Mouse (Mus musculus) forebrain, embryonic 12.5 days (tissue): ENCODE results near the gene Rap1gds1. TPM values are rescaled to one million over a fixed set of nuclear protein-coding genes. Genes with fewer than 3 reads are reported as not detected.

Source experiments
- ATAC-seq: fragments of 200-750 bp; cut with Nextera tagmentation; 2 replicates; pipeline ENCODE4 v1.8.0; 2017; ENCODE audit warnings: moderate TSS enrichment; ENCODE audit not compliant: low FRiP score
- H3K27ac ChIP-seq: fragments of 300-500 bp; sonication (generic); 2 replicates; pipeline ENCODE4 v1.5.1; 2016; ENCODE audit warnings: mild to moderate bottlenecking
- H3K27me3 ChIP-seq: fragments of 300-500 bp; sonication (generic); 2 replicates; pipeline ENCODE4 v1.6.1; 2016; ENCODE audit warnings: mild to moderate bottlenecking
- H3K36me3 ChIP-seq: fragments of 300-500 bp; sonication (generic); replicated peaks from 2 replicates; pipeline ENCODE4 v1.6.1; 2016; ENCODE audit warnings: mild to moderate bottlenecking
- H3K4me1 ChIP-seq: fragments of 300-500 bp; sonication (generic); 2 replicates; pipeline ENCODE4 v1.6.1; 2016
- H3K4me2 ChIP-seq: fragments of 300-500 bp; sonication (generic); 2 replicates; pipeline ENCODE4 v1.6.1; 2016; ENCODE audit warnings: mild to moderate bottlenecking, moderate library complexity
- H3K4me3 ChIP-seq: fragments of 300-500 bp; sonication (generic); replicated peaks from 2 replicates; pipeline ENCODE4 v1.5.1; 2016; ENCODE audit warnings: mild to moderate bottlenecking
- H3K9ac ChIP-seq: fragments of 300-500 bp; sonication (generic); 2 replicates; pipeline ENCODE4 v1.6.1; 2016; ENCODE audit warnings: mild to moderate bottlenecking
- H3K9me3 ChIP-seq: fragments of 300-500 bp; sonication (generic); 2 replicates; pipeline ENCODE4 v1.6.1; 2016
- WGBS: fragments of 180-500 bp; shearing (Covaris S2); methylation state at CpG from one replicate; pipeline ENCODE4 v1.1.7; 2016; 5-methylcytosine and 5-hydroxymethylcytosine counted together
- polyA plus RNA-seq: library from polyadenylated mRNA; unstranded; fragments of >200 nt; fragmentation: Nextera tagmentation; extraction: Ambion mirVana; gene quantifications from 2 replicates; pipeline ENCODE4 v1.2.1, GENCODE M21; 2016

Gene Rap1gds1
- polyA plus RNA-seq, 1 experiment from 2014 or later: 59.1 TPM

- 96% methylated on average over 7 of the region's 7 CpGs for WGBS
- H3K27me3 ChIP-seq: no peaks in the 10 kb centered on the region
- no peak overlapping the region for H3K9ac ChIP-seq
- no peak for ATAC-seq
- no peak overlapping the region for H3K4me3 ChIP-seq
- H3K4me1 ChIP-seq: no peaks in the 10 kb centered on the region
- peaks cover 6% of the 10 kb centered on the region for H3K9me3 ChIP-seq
- no peak overlapping the region for H3K4me2 ChIP-seq
- no peaks in the 10 kb centered on the region for H3K36me3 ChIP-seq
- no peak overlapping the region for H3K27ac ChIP-seq
Measured at GRCm38 (mm10) chr3:138989141-138989540, 85.9 kb downstream of the Rap1gds1 start.

GRCm38 (mm10) chr3:138988004-138988403 lies 87.0 kb downstream of the Rap1gds1 start:
- ATAC-seq: no peak

GRCm38 (mm10) chr3:138982249-138982648 lies 92.8 kb downstream of the Rap1gds1 start:
- no peaks in the 10 kb centered on the region for H3K36me3 ChIP-seq
- no peaks in the 10 kb centered on the region for H3K27me3 ChIP-seq
- peaks cover 2% of the 10 kb centered on the region for H3K9me3 ChIP-seq
- no peak overlapping the region for H3K4me2 ChIP-seq
- no peak overlapping the region for H3K4me3 ChIP-seq
- no peak overlapping the region for H3K9ac ChIP-seq
- 93% methylated on average over 6 of the region's 6 CpGs for WGBS
- H3K27ac ChIP-seq: no peak overlapping the region
- H3K4me1 ChIP-seq: no peaks in the 10 kb centered on the region
- no peak for ATAC-seq

More at GRCm38 (mm10) chr3:138988004-138988403, 87.0 kb downstream of the Rap1gds1 start:
- Histone ChIP-seq H3K9ac (no peak overlapping the region), H3K4me3 (no peak overlapping the region), H3K27me3 (no peaks in the 10 kb centered on the region), H3K4me2 (no peak overlapping the region), H3K36me3 (no peaks in the 10 kb centered on the region), H3K9me3 (peaks cover 6% of the 10 kb centered on the region), H3K27ac (no peak overlapping the region), H3K4me1 (no peaks in the 10 kb centered on the region)
- 94% methylated on average over 5 of the region's 5 CpGs for WGBS

- peaks cover 8% of the 10 kb centered on the region for H3K36me3 ChIP-seq
- no peaks in the 10 kb centered on the region for H3K9me3 ChIP-seq
- no peak overlapping the region for H3K9ac ChIP-seq
- H3K4me1 ChIP-seq: no peaks in the 10 kb centered on the region
- WGBS: 92% methylated on average over 1 of the region's 1 CpGs
- no peak overlapping the region for H3K4me3 ChIP-seq
- H3K27ac ChIP-seq: no peak overlapping the region
- ATAC-seq: no peak
- no peak overlapping the region for H3K4me2 ChIP-seq
- H3K27me3 ChIP-seq: no peaks in the 10 kb centered on the region
Measured at GRCm38 (mm10) chr3:138977413-138977812, 97.6 kb downstream of the Rap1gds1 start.

- Histone ChIP-seq H3K27me3 (no peaks in the 10 kb centered on the region), H3K4me1 (no peaks in the 10 kb centered on the region; the same call in 1 of the 2 replicates), H3K4me2 (no peak overlapping the region), H3K27ac (no peak overlapping the region), H3K36me3 (peaks cover 6% of the 10 kb centered on the region), H3K9ac (no peak overlapping the region), H3K4me3 (no peak overlapping the region), H3K9me3 (no peaks in the 10 kb centered on the region)
- WGBS: 90% methylated on average over 9 of the region's 9 CpGs
- no peak for ATAC-seq
Measured at GRCm38 (mm10) chr3:138967627-138968026, 107.4 kb downstream of the Rap1gds1 start.

GRCm38 (mm10) chr3:138958527-138958926 lies 116.5 kb downstream of the Rap1gds1 start:
- Histone ChIP-seq H3K27ac (no peak overlapping the region), H3K36me3 (peaks cover 36% of the 10 kb centered on the region), H3K9me3 (no peaks in the 10 kb centered on the region), H3K4me3 (no peak overlapping the region), H3K4me1 (no peaks in the 10 kb centered on the region), H3K9ac (no peak overlapping the region), H3K27me3 (no peaks in the 10 kb centered on the region), H3K4me2 (no peak overlapping the region)
- 92% methylated on average over 8 of the region's 8 CpGs for WGBS
- no peak for ATAC-seq

GRCm38 (mm10) chr3:138955220-138955619 lies 119.8 kb downstream of the Rap1gds1 start:
- H3K36me3 ChIP-seq: peaks cover 42% of the 10 kb centered on the region
- no peaks in the 10 kb centered on the region for H3K27me3 ChIP-seq
- no peak overlapping the region for H3K4me3 ChIP-seq
- H3K9ac ChIP-seq: no peak overlapping the region
- H3K4me2 ChIP-seq: no peak overlapping the region
- no peaks in the 10 kb centered on the region for H3K4me1 ChIP-seq
- H3K27ac ChIP-seq: no peak overlapping the region
- ATAC-seq: no peak
- WGBS: 93% methylated on average over 7 of the region's 7 CpGs
- no peaks in the 10 kb centered on the region for H3K9me3 ChIP-seq

- H3K4me1 ChIP-seq: no peaks in the 10 kb centered on the region
- no peaks in the 10 kb centered on the region for H3K9me3 ChIP-seq
- H3K27ac ChIP-seq: no peak overlapping the region
- 94% methylated on average over 9 of the region's 9 CpGs for WGBS
- H3K4me2 ChIP-seq: no peak overlapping the region
- no peak overlapping the region for H3K4me3 ChIP-seq
- no peak overlapping the region for H3K9ac ChIP-seq
- peaks cover 37% of the 10 kb centered on the region for H3K36me3 ChIP-seq
- no peak for ATAC-seq
- no peaks in the 10 kb centered on the region for H3K27me3 ChIP-seq
Measured at GRCm38 (mm10) chr3:138949081-138949480, 125.9 kb downstream of the Rap1gds1 start.

- 86% methylated on average over 3 of the region's 3 CpGs for WGBS
- ATAC-seq: no peak
Measured at GRCm38 (mm10) chr3:138945516-138945915, 129.5 kb downstream of the Rap1gds1 start.

GRCm38 (mm10) chr3:138941604-138942003 lies 133.4 kb downstream of the Rap1gds1 start:
- H3K36me3 ChIP-seq: peaks cover 50% of the 10 kb centered on the region
- H3K27ac ChIP-seq: no peak overlapping the region
- no peak overlapping the region for H3K4me3 ChIP-seq
- H3K9me3 ChIP-seq: no peaks in the 10 kb centered on the region
- ATAC-seq: no peak
- no peaks in the 10 kb centered on the region for H3K27me3 ChIP-seq
- no peak overlapping the region for H3K4me2 ChIP-seq
- no peak overlapping the region for H3K9ac ChIP-seq
- H3K4me1 ChIP-seq: peaks cover 3% of the 10 kb centered on the region; the same call in 1 of the 2 replicates
- WGBS: 46% methylated on average over 9 of the region's 9 CpGs

More at GRCm38 (mm10) chr3:138945516-138945915, 129.5 kb downstream of the Rap1gds1 start:
- no peak overlapping the region for H3K4me3 ChIP-seq
- H3K9ac ChIP-seq: no peak overlapping the region
- H3K27ac ChIP-seq: no peak overlapping the region
- no peaks in the 10 kb centered on the region for H3K27me3 ChIP-seq
- no peak overlapping the region for H3K4me2 ChIP-seq
- H3K4me1 ChIP-seq: peaks cover 3% of the 10 kb centered on the region; the same call in 1 of the 2 replicates
- peaks cover 29% of the 10 kb centered on the region for H3K36me3 ChIP-seq
- H3K9me3 ChIP-seq: no peaks in the 10 kb centered on the region

- Histone ChIP-seq H3K36me3 (peaks cover 35% of the 10 kb centered on the region), H3K4me1 (peaks cover 3% of the 10 kb centered on the region; the same call in 1 of the 2 replicates), H3K4me2 (no peak overlapping the region), H3K9ac (no peak overlapping the region), H3K4me3 (no peak overlapping the region), H3K27ac (no peak overlapping the region), H3K9me3 (no peaks in the 10 kb centered on the region), H3K27me3 (no peaks in the 10 kb centered on the region)
- WGBS: 93% methylated on average over 10 of the region's 10 CpGs
- ATAC-seq: no peak
Measured at GRCm38 (mm10) chr3:138937241-138937640, 137.8 kb downstream of the Rap1gds1 start.

GRCm38 (mm10) chr3:138936780-138937179 lies 138.2 kb downstream of the Rap1gds1 start:
- no peak overlapping the region for H3K27ac ChIP-seq

GRCm38 (mm10) chr3:138927437-138927836 lies 147.6 kb downstream of the Rap1gds1 start:
- WGBS: 91% methylated on average over 4 of the region's 4 CpGs
- no peaks in the 10 kb centered on the region for H3K27me3 ChIP-seq
- H3K27ac ChIP-seq: no peak overlapping the region
- no peaks in the 10 kb centered on the region for H3K4me1 ChIP-seq
- H3K4me3 ChIP-seq: no peak overlapping the region
- H3K9me3 ChIP-seq: no peaks in the 10 kb centered on the region
- H3K36me3 ChIP-seq: peaks cover 27% of the 10 kb centered on the region
- H3K9ac ChIP-seq: no peak overlapping the region
- H3K4me2 ChIP-seq: no peak overlapping the region
- ATAC-seq: no peak

More at GRCm38 (mm10) chr3:138936780-138937179, 138.2 kb downstream of the Rap1gds1 start:
- Histone ChIP-seq H3K9me3 (no peaks in the 10 kb centered on the region), H3K4me2 (no peak overlapping the region), H3K36me3 (peaks cover 35% of the 10 kb centered on the region), H3K27me3 (no peaks in the 10 kb centered on the region), H3K4me1 (peaks cover 2% of the 10 kb centered on the region; the same call in 1 of the 2 replicates), H3K9ac (no peak overlapping the region), H3K4me3 (no peak overlapping the region)
- no peak for ATAC-seq
- WGBS: 91% methylated on average over 8 of the region's 8 CpGs
